Mouse (Mus musculus): Measurements from ENCODE around the gene Cdt1. TPM values are rescaled to one million over a fixed set of nuclear protein-coding genes. Genes with fewer than 3 reads are reported as not detected.
A peak's percentile ranks its signal among the peaks of the same experiment; 100 is the strongest.

Cdt1 gene
- polyA plus RNA-seq, 1 experiment from 2014 or later, result 46.4 TPM

GRCm38 (mm10) chr8:122617947-122618546 is 50.2 kb downstream of the Cdt1 start:
- Histone ChIP-seq H3K36me3 (ENCODE audit: control insufficient read depth, insufficient read depth, low read length) (no peaks in the 10 kb centered on the region), H3K27me3 (ENCODE audit: control insufficient read depth, insufficient read depth, low read length) (no peaks in the 10 kb centered on the region), H3K4me1 (ENCODE audit: control insufficient read depth, insufficient read depth, low read length) (peaks cover 17% of the 10 kb centered on the region), H3K27ac (replicated peaks; ENCODE audit: low read depth, low read length) (no peak overlapping the region), H3K4me3 (ENCODE audit: low read depth, low read length) (no peak overlapping the region), H3K4me2 (ENCODE audit: low read depth, severe bottlenecking) (no peak overlapping the region), H3K9me3 (ENCODE audit: control insufficient read depth, low read length) (no peaks in the 10 kb centered on the region), H3K9ac (ENCODE audit: low read length) (peak overlapping the region; percentile 7; the same call in 1 of the 2 replicates)
- WGBS, result 30% methylated on average over 5 of the region's 7 CpGs
- DNase-seq (ENCODE audit: low spot score) (peak; percentile 95), ATAC-seq (ENCODE audit: insufficient number of reproducible peaks, low FRiP score, low TSS enrichment, low read depth) (no peak)

DNA sequence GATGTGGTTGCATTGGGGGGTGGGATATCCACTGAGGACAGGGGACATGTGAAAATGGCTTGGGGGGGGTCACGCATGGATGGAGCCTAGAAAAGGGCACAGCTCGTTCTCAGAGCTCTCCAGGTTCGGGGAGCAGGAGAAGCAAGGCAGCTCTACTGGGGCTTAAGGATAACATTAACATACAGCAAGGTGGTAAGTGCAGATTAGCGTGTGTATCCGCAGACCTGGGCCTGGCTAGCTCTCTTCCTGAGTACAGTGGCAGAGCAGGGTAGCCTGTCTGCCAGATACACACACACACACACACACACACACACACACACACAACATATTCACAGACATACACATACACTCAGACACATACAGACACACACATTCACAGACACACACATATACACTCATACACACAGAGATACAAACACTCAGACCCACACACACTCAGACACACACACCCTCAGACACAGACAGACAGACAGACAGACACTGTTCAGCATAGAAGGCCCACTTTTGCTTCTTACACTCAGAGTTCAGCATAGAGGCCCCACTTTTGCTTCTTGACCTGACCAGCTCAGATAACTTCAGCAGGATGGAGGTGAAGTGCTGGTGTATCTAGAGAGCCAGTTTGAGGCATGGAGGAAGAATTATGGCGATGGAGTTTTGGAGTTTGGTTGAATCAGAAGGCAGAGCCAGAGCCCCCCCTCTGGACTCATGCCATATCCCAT is 51.0 kb downstream of the Cdt1 start:
- H3K9me3 ChIP-seq (ENCODE audit: control insufficient read depth, low read length), result no peaks in the 10 kb centered on the region
- H3K4me2 ChIP-seq (ENCODE audit: low read depth, severe bottlenecking), result no peak overlapping the region
- no peak overlapping the region for H3K27ac ChIP-seq (replicated peaks; ENCODE audit: low read depth, low read length)
- H3K4me1 ChIP-seq (ENCODE audit: control insufficient read depth, insufficient read depth, low read length), result peaks cover 17% of the 10 kb centered on the region
- ATAC-seq (ENCODE audit: insufficient number of reproducible peaks, low FRiP score, low TSS enrichment, low read depth) (no peak), DNase-seq (ENCODE audit: low spot score) (no peak)
- 82% methylated on average over 6 of the region's 6 CpGs for WGBS
- H3K36me3 ChIP-seq (ENCODE audit: control insufficient read depth, insufficient read depth, low read length), result no peaks in the 10 kb centered on the region
- no peak overlapping the region for H3K4me3 ChIP-seq (ENCODE audit: low read depth, low read length)
- H3K9ac ChIP-seq (ENCODE audit: low read length), result no peak overlapping the region
- H3K27me3 ChIP-seq (ENCODE audit: control insufficient read depth, insufficient read depth, low read length), result no peaks in the 10 kb centered on the region

GRCm38 (mm10) chr8:122620446-122620845 is 52.6 kb downstream of the Cdt1 start:
- Histone ChIP-seq H3K9ac (ENCODE audit: low read length) (no peak overlapping the region), H3K4me2 (ENCODE audit: low read depth, severe bottlenecking) (no peak overlapping the region), H3K36me3 (ENCODE audit: control insufficient read depth, insufficient read depth, low read length) (no peaks in the 10 kb centered on the region), H3K27me3 (ENCODE audit: control insufficient read depth, insufficient read depth, low read length) (no peaks in the 10 kb centered on the region), H3K27ac (replicated peaks; ENCODE audit: low read depth, low read length) (no peak overlapping the region), H3K9me3 (ENCODE audit: control insufficient read depth, low read length) (no peaks in the 10 kb centered on the region), H3K4me1 (ENCODE audit: control insufficient read depth, insufficient read depth, low read length) (peaks cover 17% of the 10 kb centered on the region), H3K4me3 (ENCODE audit: low read depth, low read length) (no peak overlapping the region)
- DNase-seq (ENCODE audit: low spot score) (no peak), ATAC-seq (ENCODE audit: insufficient number of reproducible peaks, low FRiP score, low TSS enrichment, low read depth) (no peak)
- 27% methylated on average over 5 of the region's 5 CpGs for WGBS

DNA sequence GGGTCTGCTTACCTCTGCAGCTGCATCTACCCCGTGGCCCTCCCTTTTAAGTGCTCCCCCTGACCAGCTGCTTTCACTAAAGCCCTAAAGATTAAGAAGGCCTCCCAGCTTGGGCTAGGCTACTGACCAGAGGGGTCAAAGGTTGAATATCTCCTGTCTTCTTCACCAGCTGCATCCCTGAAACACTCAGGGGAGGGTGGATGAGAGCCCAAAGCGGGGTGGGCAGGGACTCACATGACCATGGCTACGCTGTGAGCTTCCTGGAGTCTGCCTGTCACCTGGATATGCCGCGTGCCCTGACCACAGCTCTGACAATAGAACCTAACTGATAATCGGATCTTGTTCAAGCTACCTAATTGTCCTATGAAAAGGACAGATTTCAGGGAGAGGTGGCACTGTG is 54.9 kb downstream of the Cdt1 start, which contains the start of gene Pabpn1l:
TSS of gene Pabpn1l (minus strand) at position 13 of the 400 bp plus-strand sequence.
- Histone ChIP-seq H3K4me3 (ENCODE audit: low read depth, low read length) (no peak within 1 kb of the TSS), H3K9ac (ENCODE audit: low read length) (no peak within 1 kb of the TSS), H3K9me3 (ENCODE audit: control insufficient read depth, low read length) (no peaks in the 10 kb centered on the region), H3K4me2 (ENCODE audit: low read depth, severe bottlenecking) (no peak within 1 kb of the TSS), H3K36me3 (ENCODE audit: control insufficient read depth, insufficient read depth, low read length) (no peaks in the 10 kb centered on the region), H3K27me3 (ENCODE audit: control insufficient read depth, insufficient read depth, low read length) (no peaks in the 10 kb centered on the region), H3K4me1 (ENCODE audit: control insufficient read depth, insufficient read depth, low read length) (peaks cover 17% of the 10 kb centered on the region), H3K27ac (replicated peaks; ENCODE audit: low read depth, low read length) (no peak within 1 kb of the TSS)
- ATAC-seq (ENCODE audit: insufficient number of reproducible peaks, low FRiP score, low TSS enrichment, low read depth) (no peak), DNase-seq (ENCODE audit: low spot score) (no peak)
- WGBS, result 57% methylated on average over 6 of the region's 6 CpGs

Small RNA genes within 50 kb of the gene (microRNA-seq; reads per million reads assigned to microRNA genes)
- gene Mir6396, result not detected

Other genes starting within 250 kb of the Cdt1 start
- gene Trhr2, start 207.3 kb upstream of the Cdt1 start, polyA plus RNA-seq (2014; fragmentation: Nextera tagmentation; extraction: Ambion mirVana), result not detected in 2 replicates
- 45.8 and 52.6 TPM in 2 replicates for gene Zc3h18, start 191.4 kb upstream of the Cdt1 start, polyA plus RNA-seq (2014; fragmentation: Nextera tagmentation; extraction: Ambion mirVana)
- gene Il17c, start 146.0 kb upstream of the Cdt1 start, polyA plus RNA-seq (2014; fragmentation: Nextera tagmentation; extraction: Ambion mirVana), result not detected in 2 replicates
- gene Cyba, start 135.1 kb upstream of the Cdt1 start, polyA plus RNA-seq (2014; fragmentation: Nextera tagmentation; extraction: Ambion mirVana), result 80.2 and 82.4 TPM in 2 replicates
- 51.3 and 51.9 TPM in 2 replicates for gene Mvd, start 124.6 kb upstream of the Cdt1 start, polyA plus RNA-seq (2014; fragmentation: Nextera tagmentation; extraction: Ambion mirVana)
- gene Snai3, start 107.3 kb upstream of the Cdt1 start, polyA plus RNA-seq (2014; fragmentation: Nextera tagmentation; extraction: Ambion mirVana), result not detected in 2 replicates
- 35.3 and 36.8 TPM in 2 replicates for gene Rnf166, start 92.0 kb upstream of the Cdt1 start, polyA plus RNA-seq (2014; fragmentation: Nextera tagmentation; extraction: Ambion mirVana)
- gene Ctu2, start 91.9 kb upstream of the Cdt1 start, polyA plus RNA-seq (2014; fragmentation: Nextera tagmentation; extraction: Ambion mirVana), result 80.7 and 81.3 TPM in 2 replicates
- gene Piezo1, start 16.7 kb upstream of the Cdt1 start, polyA plus RNA-seq (2014; fragmentation: Nextera tagmentation; extraction: Ambion mirVana), result 6.2 and 7.2 TPM in 2 replicates
- 271 and 284 TPM in 2 replicates for gene Aprt, start 8.9 kb downstream of the Cdt1 start, polyA plus RNA-seq (2014; fragmentation: Nextera tagmentation; extraction: Ambion mirVana)
- 5.2 and 5.5 TPM in 2 replicates for gene Galns, start 43.4 kb downstream of the Cdt1 start, polyA plus RNA-seq (2014; fragmentation: Nextera tagmentation; extraction: Ambion mirVana)
- gene Trappc2l, start 43.6 kb downstream of the Cdt1 start, polyA plus RNA-seq (2014; fragmentation: Nextera tagmentation; extraction: Ambion mirVana), result 45.0 and 45.4 TPM in 2 replicates
- not detected in 2 replicates for gene Pabpn1l, start 54.7 kb downstream of the Cdt1 start, polyA plus RNA-seq (2014; fragmentation: Nextera tagmentation; extraction: Ambion mirVana)
- 3.3 and 4.5 TPM in 2 replicates for gene Cbfa2t3, start 131.1 kb downstream of the Cdt1 start, polyA plus RNA-seq (2014; fragmentation: Nextera tagmentation; extraction: Ambion mirVana)
- 16.1 and 17.9 TPM in 2 replicates for gene Acsf3, start 207.5 kb downstream of the Cdt1 start, polyA plus RNA-seq (2014; fragmentation: Nextera tagmentation; extraction: Ambion mirVana)